Mouse (Mus musculus) c-Kit-negative CD71-positive TER-119-positive erythroid progenitor cells, embryonic 14.5 days (primary cell): ENCODE results near the gene Amhr2.

Experiments
- DNase-seq: peaks from one replicate; pipeline ENCODE4 v3.0.0-alpha.2; 2013; ENCODE audit warnings: low read depth, low spot score

Amhr2 gene

GRCm38 (mm10) chr15:102423602-102424240 lies 21.4 kb upstream of the Amhr2 start:
- no peak for DNase-seq

DNA sequence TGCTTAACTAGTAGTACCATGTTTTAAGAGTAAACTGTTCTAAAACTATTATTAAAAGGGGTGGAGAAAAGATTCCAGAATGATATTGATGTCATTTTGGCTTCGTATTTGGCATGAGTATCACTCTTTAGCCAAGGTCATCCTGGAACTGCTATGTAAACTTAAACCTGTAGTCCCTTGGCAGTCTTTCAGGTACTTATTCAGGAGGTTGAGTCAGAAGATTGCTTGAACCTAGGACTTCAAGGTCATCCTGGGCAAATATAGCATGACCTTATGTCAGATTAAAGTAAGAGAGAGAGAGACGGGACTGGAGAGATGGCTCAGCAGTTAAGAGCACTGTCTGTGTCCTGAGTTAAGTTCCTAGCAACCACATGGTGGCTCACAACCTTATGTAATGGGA lies 20.5 kb upstream of the Amhr2 start:
- no peak for DNase-seq

DNA sequence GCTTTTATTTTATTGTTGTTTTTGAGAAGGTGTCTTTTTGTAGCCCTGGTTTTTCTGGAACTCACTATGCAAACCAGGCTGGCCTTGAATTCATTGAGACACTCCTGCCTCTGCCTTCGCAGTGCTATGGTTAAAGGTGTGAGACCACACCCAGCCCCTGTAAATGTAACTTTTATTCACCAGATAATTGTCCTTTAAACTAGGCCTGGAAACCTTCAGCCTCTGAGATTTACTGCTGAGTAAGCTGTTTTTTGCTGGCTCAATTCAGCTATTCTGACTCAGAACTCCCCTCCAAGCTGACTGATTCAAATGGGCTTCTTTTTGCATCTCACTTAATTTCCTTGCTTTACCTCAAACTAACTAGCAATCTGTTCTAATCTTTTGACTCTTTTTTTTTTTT lies 18.2 kb upstream of the Amhr2 start:
- no peak for DNase-seq

DNA sequence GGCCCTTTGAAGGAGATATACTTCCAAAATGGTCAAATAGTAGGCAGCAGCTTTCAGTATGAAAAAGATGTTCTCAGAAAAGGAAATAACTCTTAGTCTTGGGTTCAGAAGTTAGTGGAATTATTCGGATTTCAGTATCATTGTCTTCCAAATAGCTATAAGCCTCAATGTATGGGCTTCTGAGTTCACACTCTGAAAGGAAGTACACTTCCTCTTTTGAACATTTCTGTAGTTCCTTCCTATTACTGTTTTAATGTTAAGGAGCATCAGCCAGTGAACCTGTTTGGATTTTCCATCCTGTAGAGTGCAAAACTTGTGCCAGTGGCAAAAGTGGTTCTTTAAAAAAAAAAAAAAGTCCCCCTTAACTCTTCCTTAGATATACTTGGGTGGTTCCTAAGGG lies 13.1 kb upstream of the Amhr2 start:
- DNase-seq: no peak

DNA sequence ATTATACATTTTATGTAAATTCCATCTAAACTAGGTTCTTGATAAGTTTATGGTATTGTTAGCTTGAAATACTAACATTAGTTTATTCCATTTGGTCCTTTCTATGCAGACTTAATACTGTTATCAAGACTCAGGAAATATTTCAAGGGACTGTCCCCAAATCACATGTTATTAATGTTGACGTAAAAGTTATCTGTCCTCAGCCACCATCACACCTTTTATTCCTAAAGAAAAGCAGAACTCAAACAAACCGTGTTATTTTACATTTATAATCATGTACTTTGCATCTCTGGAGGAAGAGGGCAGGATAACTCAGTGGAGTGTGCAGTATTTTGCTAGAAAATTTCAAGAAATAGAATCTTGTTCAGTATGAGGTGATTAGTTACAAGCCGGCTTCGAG lies 12.0 kb upstream of the Amhr2 start:
- no peak for DNase-seq

DNA sequence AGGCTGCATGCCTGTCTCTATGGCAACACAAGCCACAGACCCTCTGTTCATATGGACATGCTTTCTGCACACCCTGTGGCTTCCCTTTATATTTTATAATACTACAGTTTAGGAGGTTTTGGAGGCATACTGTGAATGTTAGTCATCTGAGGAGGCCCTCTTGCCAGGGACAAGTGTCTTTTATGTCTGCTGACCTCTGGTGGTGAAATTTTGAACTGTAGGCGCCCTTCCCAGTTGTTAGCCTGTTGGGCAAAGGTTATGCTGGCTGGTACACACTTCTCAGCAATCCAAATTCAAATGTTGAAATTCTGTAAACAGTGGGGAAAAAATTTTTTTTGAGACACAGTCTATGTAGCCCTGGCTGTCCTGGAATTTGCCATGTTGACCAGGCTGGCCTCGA lies 2.7 kb upstream of the Amhr2 start:
- peak; percentile 67 for DNase-seq

DNA sequence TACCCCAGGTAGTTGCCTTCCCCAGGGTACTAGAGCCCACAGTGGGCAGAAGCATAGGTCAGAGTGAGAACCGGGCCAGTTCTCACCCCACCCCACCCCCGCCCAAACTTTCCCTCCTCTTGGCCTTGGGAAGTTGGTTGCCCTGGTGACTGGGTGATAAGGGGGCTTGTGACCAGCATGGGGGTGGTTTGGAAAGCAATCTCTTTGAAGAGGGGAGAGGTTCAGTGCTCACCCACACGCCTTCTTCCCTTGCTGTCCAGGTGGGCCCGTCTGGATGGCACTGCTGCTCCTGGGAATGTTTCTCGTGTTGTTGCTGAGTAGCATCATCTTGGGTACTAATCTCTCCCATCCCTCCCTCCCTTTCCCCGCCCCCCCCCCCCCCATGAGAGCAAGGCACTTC lies 1.3 kb downstream of the Amhr2 start:
- no peak for DNase-seq

DNA sequence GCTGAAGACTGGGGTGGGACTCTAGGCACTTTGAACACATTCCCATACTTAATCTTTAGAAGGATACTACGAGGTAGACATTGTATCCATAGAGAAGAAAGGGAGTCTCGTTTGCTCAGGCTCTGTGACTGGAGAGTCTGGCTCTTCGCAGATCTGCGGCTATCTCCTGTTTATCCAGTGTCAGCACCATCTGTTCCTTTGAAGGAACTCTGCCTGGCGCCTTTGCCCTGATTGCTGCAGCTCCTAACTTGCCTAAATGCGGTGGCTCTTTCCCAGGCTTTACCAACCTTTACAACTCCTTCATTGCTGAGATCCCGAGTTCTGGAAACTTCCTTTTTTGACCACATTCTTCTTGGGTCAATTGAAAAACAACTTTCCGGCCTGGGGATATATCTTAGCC lies 4.2 kb downstream of the Amhr2 start:
- DNase-seq: no peak

- DNase-seq: no peak
Observed at GRCm38 (mm10) chr15:102450928-102451327, 5.8 kb downstream of the Amhr2 start.

DNA sequence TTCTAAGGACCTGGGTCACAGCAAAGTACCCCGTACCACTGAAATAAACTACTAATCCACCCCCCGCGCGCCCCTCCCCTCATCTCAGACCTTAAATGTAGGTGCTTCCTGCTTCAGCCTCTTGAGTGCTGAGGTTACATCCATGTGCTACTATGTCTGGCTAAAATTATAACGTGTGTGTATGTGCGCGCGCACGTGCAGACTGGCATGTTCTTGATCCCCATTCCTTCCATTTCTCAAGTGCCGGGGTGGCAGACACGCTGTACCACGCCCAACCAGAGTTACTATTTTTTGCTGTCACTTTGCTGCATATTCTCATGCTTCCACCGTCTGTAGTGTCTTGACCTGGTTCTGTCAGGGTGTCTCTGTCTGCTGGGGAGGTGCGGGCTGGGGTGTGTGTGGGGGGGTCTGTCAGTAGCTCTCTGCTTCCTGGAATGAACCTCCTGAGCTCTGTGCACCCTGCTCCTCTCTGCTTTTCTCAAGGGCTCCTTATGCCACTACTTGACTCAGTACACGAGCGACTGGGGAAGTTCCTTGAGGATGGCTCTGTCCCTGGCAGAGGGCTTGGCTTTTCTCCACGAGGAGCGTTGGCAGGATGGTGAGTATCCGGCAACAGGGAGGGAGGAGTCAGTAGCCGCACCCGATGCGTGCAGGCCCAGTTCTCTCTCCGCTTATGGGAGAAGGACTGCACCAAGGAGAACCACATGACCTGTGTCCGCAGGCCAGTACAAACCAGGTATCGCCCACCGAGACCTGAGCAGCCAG lies 6.7 kb downstream of the Amhr2 start:
- no peak for DNase-seq

DNA sequence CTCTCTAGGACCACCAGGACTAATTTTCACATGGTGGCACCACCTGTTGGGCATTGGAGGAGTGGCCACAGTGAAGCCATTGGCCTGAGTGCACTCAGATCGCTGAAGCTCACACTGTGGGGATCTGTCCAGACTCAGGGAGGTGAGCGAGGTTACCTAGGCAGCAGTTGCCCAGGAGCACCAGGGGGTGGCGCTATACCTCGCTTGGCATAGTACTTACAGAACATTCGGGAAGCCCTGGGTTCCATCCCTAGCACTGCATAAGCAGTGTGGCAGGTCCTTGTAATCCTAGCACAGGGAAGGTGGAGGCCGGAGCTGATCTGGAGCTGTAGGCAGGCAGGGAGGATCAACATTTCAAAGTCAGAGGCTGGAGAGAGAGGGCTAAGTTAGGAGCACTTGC lies 10.8 kb downstream of the Amhr2 start:
- no peak for DNase-seq

DNA sequence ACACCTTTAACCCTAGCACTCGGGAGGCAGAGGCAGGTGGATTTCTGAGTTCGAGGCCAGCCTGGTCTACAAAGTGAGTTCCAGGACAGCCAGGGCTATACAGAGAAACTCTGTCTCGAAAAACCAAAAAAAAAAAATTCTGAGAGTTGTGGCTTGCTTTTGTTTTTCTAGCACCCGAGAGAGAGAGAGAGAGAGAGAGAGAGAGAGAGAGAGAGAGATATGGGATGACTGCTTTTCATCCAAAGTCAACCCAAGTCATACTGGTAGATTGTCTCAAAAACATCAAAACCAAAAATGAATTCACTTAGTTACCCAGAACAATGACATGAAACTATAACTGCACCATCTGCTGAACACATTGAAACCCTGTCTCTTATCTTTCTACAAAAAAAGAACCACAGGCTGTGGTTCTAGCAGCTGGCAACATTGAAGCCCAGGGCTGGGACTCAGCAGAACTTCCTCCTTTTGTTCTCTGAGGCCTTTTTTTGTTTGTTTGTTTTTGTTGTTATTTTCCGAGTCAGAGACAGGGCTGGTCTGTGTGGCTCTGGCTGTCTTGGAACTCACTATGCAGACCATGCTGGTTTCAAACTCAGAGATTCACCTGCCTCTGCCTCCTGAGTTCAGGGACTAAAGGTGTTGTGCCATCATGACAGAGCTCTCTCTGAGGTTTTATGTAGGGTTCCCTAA lies 13.0 kb downstream of the Amhr2 start:
- no peak for DNase-seq

DNA sequence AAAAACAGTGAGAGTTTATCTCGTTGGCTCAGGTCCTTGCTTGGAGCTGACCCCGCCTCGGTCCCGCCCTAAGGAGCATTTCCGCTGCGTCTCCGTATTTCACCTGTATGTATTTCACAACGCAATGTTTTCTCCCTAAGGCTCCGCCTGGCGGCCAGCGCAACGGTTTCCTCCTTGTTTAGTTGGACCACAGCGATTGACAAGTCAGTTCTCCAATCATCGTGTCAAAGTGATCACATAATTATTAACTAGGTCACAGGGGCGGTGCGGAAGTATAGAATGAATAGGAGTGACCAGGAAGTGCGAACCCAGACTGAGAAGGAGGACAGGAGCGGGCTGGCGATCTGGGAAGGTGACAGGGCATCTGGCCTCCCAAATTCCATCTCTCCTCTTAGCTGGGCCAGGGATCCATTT lies 13.7 kb downstream of the Amhr2 start, which contains the start of gene Prr13:
Prr13 (plus strand) TSS at position 125 of the 414 bp plus-strand sequence.
- DNase-seq: peak; percentile 77

DNA sequence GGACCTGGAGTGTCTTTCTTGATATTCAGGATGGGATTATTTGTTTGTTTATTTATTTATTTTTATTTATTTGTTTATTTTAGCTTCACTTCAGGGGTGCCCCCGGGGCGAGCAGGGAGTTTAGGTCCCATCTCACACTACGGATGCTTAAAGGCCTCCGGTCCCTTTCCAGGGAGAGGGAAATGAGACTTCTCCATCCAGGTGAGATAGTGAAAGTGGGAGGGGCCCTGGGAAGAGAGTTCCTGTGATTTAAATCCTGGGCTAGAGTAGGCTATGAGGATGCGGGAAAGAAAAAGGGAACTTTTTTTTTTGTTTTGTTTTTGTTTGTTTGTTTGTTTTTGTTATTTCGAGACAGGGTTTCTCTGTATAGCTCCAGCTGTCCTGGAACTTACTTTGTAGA lies 14.2 kb downstream of the Amhr2 start:
- DNase-seq: no peak

DNA sequence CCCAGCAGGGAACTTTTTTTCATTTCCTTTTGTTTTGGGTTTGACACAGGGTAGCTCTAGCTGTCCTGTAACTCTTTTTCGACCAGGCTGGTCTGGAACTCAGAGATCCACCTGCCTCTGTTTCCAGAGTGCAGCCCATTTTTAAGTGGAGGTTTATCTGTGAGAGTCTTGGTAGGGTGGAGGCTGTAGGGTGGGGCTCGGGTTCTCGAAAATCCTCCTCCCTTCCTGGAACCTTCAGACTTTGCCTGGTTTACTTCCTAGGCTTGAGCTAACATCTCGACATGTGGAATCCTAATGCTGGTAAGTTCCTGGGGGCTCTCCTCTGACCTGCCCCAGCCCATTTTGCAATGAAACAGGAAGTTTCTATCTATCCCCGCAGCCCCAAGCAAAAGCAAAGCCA lies 14.7 kb downstream of the Amhr2 start:
- peak; percentile 82 for DNase-seq

DNA sequence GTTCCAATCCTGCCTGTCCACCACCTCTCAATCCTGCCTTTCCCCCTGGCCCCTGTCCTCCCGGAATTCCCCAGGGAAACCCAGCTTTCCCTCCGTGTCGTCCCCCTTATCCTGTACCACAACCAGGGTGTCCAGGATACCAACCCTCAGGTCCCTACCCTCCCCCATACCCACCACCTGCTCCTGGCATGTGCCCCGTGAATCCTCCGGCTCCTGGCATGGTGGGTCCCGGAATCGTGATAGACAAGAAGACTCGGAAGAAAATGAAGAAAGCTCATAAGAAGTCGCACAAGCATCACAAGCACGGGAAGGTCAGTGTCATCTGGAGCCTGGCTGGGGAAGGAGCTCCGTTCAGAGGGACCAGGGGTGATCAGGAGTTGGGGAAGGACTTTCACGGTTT lies 15.2 kb downstream of the Amhr2 start:
- DNase-seq: no peak

DNA sequence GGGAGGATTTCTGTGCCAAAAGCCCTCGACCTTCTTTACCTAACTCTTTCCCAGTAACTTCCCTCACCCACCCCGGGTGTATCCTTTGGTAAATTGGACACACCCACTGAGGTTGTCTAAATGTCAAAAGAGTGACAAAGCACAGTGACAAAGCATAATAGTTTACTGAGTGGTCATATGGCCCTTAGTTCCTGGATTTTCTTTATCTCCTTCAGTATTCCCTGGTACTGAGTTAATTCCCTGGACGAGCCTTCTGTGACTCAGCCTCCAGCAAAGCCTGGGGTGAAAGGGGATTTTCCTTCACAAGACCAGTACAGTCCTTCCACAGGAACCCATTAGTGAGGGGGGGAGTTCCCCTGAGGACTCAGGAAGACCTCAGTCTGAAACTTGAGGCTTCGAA lies 15.8 kb downstream of the Amhr2 start:
- DNase-seq: peak; percentile 66

DNA sequence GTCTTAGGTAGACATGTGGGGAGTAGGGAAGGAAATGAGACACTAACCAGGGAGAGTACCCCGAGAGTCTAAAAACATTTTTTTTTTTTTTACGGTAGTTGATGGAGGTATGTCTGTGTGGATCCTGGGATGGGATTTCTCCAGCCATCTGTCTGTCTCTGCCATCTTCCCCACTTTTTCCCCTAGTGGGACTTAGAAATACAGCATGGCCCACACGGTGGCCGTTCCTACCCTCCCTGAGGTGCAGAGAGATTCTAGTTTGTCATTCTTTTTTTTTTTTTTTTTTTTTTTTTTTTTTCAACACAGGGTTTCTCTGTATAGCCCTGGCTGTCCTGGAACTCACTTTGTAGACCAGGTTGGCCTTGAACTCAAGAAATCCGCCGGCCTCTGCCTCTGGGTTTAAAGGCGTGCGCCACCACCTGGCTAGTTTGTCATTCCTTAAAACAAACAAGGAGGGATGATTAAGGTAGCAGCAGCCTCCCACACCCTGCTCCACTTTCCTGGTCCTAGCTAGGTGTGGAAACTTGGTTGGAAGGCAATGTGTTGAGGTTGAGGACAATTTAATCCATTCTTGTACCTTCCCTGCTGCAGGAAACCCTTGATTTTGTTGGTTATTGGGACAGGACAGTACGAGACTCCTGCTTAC lies 16.4 kb downstream of the Amhr2 start:
- DNase-seq: no peak

DNA sequence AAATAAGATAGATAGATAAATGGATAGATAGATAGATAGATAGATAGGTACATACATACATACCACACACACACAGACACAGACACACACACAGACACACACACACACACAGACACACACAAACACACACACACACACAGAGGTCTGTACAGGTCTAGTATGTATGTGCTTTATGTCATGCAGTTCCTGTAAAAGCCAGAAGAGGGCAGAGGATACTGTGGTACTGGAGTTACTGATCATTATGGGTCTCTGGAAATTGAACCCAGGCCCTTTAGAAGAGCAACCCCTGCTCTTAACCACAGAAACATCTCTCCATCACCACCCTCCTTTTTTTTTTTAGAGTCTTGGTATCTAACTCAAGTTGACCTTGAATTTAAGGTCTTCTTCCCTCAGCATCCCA lies 18.5 kb downstream of the Amhr2 start:
- DNase-seq: no peak

GRCm38 (mm10) chr15:102468675-102469370 lies 23.7 kb downstream of the Amhr2 start:
- no peak for DNase-seq

DNA sequence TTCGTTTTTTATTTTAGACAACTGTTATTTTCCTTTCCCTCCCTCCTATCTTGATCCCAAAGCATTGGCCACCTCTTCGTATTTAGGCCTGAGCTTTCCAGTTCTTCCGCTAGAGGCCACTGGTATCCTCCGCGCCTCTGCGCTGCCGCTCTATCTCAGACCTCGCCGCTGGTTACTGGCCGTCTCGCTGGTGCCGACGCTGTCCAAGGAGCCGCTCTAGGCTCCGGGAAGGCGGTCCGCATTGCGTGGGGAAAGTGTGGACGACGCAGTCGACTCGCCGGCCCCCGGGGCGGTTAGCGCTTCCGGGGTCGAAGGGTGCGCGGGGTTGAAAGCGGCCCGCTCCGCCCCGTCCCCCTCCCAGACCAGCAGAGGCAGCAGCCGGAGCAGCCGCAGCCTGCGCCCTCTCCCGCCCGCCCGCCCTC lies 25.0 kb downstream of the Amhr2 start, which contains the start of gene Pcbp2:
Pcbp2 (plus strand) TSS at position 357 of the 422 bp plus-strand sequence.
- DNase-seq: peak; percentile 88
